Mouse (Mus musculus) MEL (cell line): ENCODE measurements at regions not wholly inside any gene's neighbourhood (a gene's known extent, or its start where the extent isn't known, plus 50 kb on each side); places are given as distances from the start of the nearest gene placed in this dataset.

Experiments used
- DNase-seq: peaks from one replicate; pipeline ENCODE4 v3.0.0; 2011; ENCODE audit warnings: low read depth, low spot score
- H3K27ac ChIP-seq: 2 replicates; pipeline ENCODE4 v1.5.1; 2012; ENCODE audit warnings: low read depth, mild to moderate bottlenecking, control low read depth, low read length, moderate library complexity; ENCODE audit not compliant: control insufficient read depth
- H3K27me3 ChIP-seq, 2 experiments: fragments of 150-350 bp in 1 of 2; sonication (generic) in 1 of 2; 2 replicates each; pipeline ENCODE4 v1.6.1; 2012; ENCODE audit warnings: low read length in 2 of 2, mild to moderate bottlenecking in 2 of 2, improper control_type of control experiment in 1 of 2, moderate library complexity in 1 of 2; ENCODE audit not compliant: insufficient read depth in 2 of 2, control insufficient read depth in 1 of 2
- H3K36me3 ChIP-seq, 2 experiments: 2 replicates each; pipeline ENCODE4 v1.6.1; 2012 to 2014; ENCODE audit warnings: low read length in 2 of 2, improper control_type of control experiment in 1 of 2, inconsistent platforms in 1 of 2, mild to moderate bottlenecking in 1 of 2; ENCODE audit not compliant: insufficient read depth in 2 of 2, control insufficient read depth in 1 of 2
- H3K4me1 ChIP-seq, 2 experiments: fragments of 150-350 bp in 1 of 2; sonication (generic) in 1 of 2; 2 replicates each; pipeline ENCODE4 v1.6.1; 2012; ENCODE audit warnings: low read length in 2 of 2, improper control_type of control experiment in 1 of 2, mild to moderate bottlenecking in 1 of 2; ENCODE audit not compliant: insufficient read depth in 2 of 2, control insufficient read depth in 1 of 2
- H3K4me3 ChIP-seq, 2 experiments: fragments of 150-350 bp in 1 of 2; sonication (generic) in 1 of 2; 2 replicates each; pipeline ENCODE4 v1.5.1; 2012; ENCODE audit warnings: low read depth in 2 of 2, low read length in 2 of 2, mild to moderate bottlenecking in 2 of 2, moderate library complexity in 2 of 2, control low read depth in 1 of 2, improper control_type of control experiment in 1 of 2; ENCODE audit not compliant: control insufficient read depth in 1 of 2, insufficient read depth in 1 of 2
- H3K79me2 ChIP-seq: 2 replicates; pipeline ENCODE4 v1.6.1; 2012; ENCODE audit warnings: mild to moderate bottlenecking, low read length, moderate library complexity; ENCODE audit not compliant: control insufficient read depth, poor library complexity, insufficient read depth
- H3K9ac ChIP-seq: 2 replicates; pipeline ENCODE4 v1.6.1; 2012; ENCODE audit warnings: low read depth, mild to moderate bottlenecking, control low read depth, low read length, moderate library complexity; ENCODE audit not compliant: control insufficient read depth, poor library complexity, severe bottlenecking
- H3K9me3 ChIP-seq: fragments of 150-350 bp; sonication (generic); replicated peaks from 2 replicates; pipeline ENCODE4 v1.6.1; 2012; ENCODE audit warnings: mild to moderate bottlenecking, low read length, improper control_type of control experiment, moderate library complexity; ENCODE audit not compliant: insufficient read depth
- CHD2 ChIP-seq: IDR thresholded peaks from 2 replicates; pipeline ENCODE4 v1.6.1; 2011; ENCODE audit warnings: low read length, improper control_type of control experiment
- CTCF ChIP-seq, 3 experiments: IDR thresholded peaks in 2 of 3; conservative IDR thresholded peaks in 1 of 3; 2 replicates each; pipeline ENCODE4 v1.5.1; 2011 to 2012; ENCODE audit warnings: low read length in 3 of 3, low read depth in 2 of 3, mild to moderate bottlenecking in 2 of 3, improper control_type of control experiment in 1 of 3, inconsistent platforms in 1 of 3, mixed read lengths in 1 of 3, moderate library complexity in 1 of 3; ENCODE audit not compliant: control insufficient read depth in 1 of 3, insufficient read depth in 1 of 3, poor library complexity in 1 of 3, severe bottlenecking in 1 of 3
- E2F4 ChIP-seq: IDR thresholded peaks from 2 replicates; pipeline ENCODE4 v1.6.1; 2011; ENCODE audit warnings: low read depth, low read length, improper control_type of control experiment, borderline replicate concordance
- ELF1 ChIP-seq: IDR thresholded peaks from 2 replicates; pipeline ENCODE4 v1.6.1; 2014; ENCODE audit warnings: low read depth, mild to moderate bottlenecking, inconsistent platforms, low read length, improper control_type of control experiment, moderate library complexity
- EP300 ChIP-seq, 2 experiments: IDR thresholded peaks; 2 replicates each; pipeline ENCODE4 v1.6.1; 2011; ENCODE audit warnings: improper control_type of control experiment in 2 of 2, low read length in 2 of 2, low read depth in 1 of 2, mild to moderate bottlenecking in 1 of 2
- ETS1 ChIP-seq: IDR thresholded peaks from 2 replicates; pipeline ENCODE4 v1.6.1; 2012; ENCODE audit warnings: low read depth, mild to moderate bottlenecking, inconsistent platforms, low read length, improper control_type of control experiment, moderate library complexity
- GABPA ChIP-seq: IDR thresholded peaks from 2 replicates; pipeline ENCODE4 v1.6.1; 2012; ENCODE audit warnings: low read depth, mild to moderate bottlenecking, inconsistent platforms, low read length, improper control_type of control experiment, moderate library complexity
- KAT2A ChIP-seq: conservative IDR thresholded peaks from 2 replicates; pipeline ENCODE4 v1.6.1; 2012; ENCODE audit warnings: low read depth, low read length, improper control_type of control experiment, inconsistent platforms
- MAZ ChIP-seq: IDR thresholded peaks from 2 replicates; pipeline ENCODE4 v1.6.1; 2012; ENCODE audit warnings: low read depth, mild to moderate bottlenecking, inconsistent platforms, low read length, improper control_type of control experiment
- MXI1 ChIP-seq: IDR thresholded peaks from 2 replicates; pipeline ENCODE4 v1.6.1; 2011; ENCODE audit warnings: mild to moderate bottlenecking, low read depth, low read length, improper control_type of control experiment
- MYC ChIP-seq: IDR thresholded peaks from 2 replicates; pipeline ENCODE4 v1.6.1; 2011; ENCODE audit warnings: low read depth, mild to moderate bottlenecking, low read length, improper control_type of control experiment, moderate library complexity
- NRF1 ChIP-seq: IDR thresholded peaks from 2 replicates; pipeline ENCODE4 v1.6.1; 2014; ENCODE audit warnings: low read depth, mild to moderate bottlenecking, inconsistent platforms, low read length, improper control_type of control experiment, moderate library complexity; ENCODE audit not compliant: poor library complexity, insufficient read depth, severe bottlenecking
- POLR2A ChIP-seq, 2 experiments: IDR thresholded peaks; 2 replicates each; pipeline ENCODE4 v1.6.1; 2011 to 2012; ENCODE audit warnings: low read length in 2 of 2, mild to moderate bottlenecking in 2 of 2, control low read depth in 1 of 2, improper control_type of control experiment in 1 of 2, low read depth in 1 of 2, moderate library complexity in 1 of 2; ENCODE audit not compliant: control insufficient read depth in 1 of 2, insufficient read depth in 1 of 2, poor library complexity in 1 of 2
- POLR2AphosphoS5 ChIP-seq: IDR thresholded peaks from 2 replicates; pipeline ENCODE4 v1.6.1; 2012; ENCODE audit warnings: low read depth, borderline replicate concordance, mild to moderate bottlenecking, inconsistent platforms, low read length, moderate library complexity, mixed read lengths
- RAD21 ChIP-seq: IDR thresholded peaks from 2 replicates; pipeline ENCODE4 v1.6.1; 2011; ENCODE audit warnings: mild to moderate bottlenecking, low read depth, low read length, improper control_type of control experiment
- RCOR1 ChIP-seq: IDR thresholded peaks from 2 replicates; pipeline ENCODE4 v1.6.1; 2012; ENCODE audit warnings: low read depth, mild to moderate bottlenecking, inconsistent platforms, low read length, improper control_type of control experiment
- SMC3 ChIP-seq: IDR thresholded peaks from 2 replicates; pipeline ENCODE4 v1.6.1; 2011; ENCODE audit warnings: low read depth, low read length, improper control_type of control experiment
- TAL1 ChIP-seq: IDR thresholded peaks from 2 replicates; pipeline ENCODE4 v1.6.1; 2012; ENCODE audit warnings: mild to moderate bottlenecking, inconsistent platforms, low read length, moderate library complexity, mixed read lengths
- TBP ChIP-seq: IDR thresholded peaks from 2 replicates; pipeline ENCODE4 v1.8.0; 2011; ENCODE audit warnings: low read depth, low read length, improper control_type of control experiment
- USF1 ChIP-seq: IDR thresholded peaks from 2 replicates; pipeline ENCODE4 v1.6.1; 2014; ENCODE audit warnings: low read depth, mild to moderate bottlenecking, inconsistent platforms, low read length, improper control_type of control experiment, moderate library complexity
- ZC3H11A ChIP-seq: IDR thresholded peaks from 2 replicates; pipeline ENCODE4 v1.6.1; 2012; ENCODE audit warnings: low read depth, mild to moderate bottlenecking, inconsistent platforms, low read length, improper control_type of control experiment
- ZKSCAN1 ChIP-seq: IDR thresholded peaks from 2 replicates; pipeline ENCODE4 v1.6.1; 2012; ENCODE audit warnings: low read depth, mild to moderate bottlenecking, inconsistent platforms, low read length, improper control_type of control experiment, moderate library complexity
- ZMIZ1 ChIP-seq: IDR thresholded peaks from 2 replicates; pipeline ENCODE4 v1.6.1; 2012; ENCODE audit warnings: low read depth, mild to moderate bottlenecking, inconsistent platforms, low read length, improper control_type of control experiment, moderate library complexity

DNA sequence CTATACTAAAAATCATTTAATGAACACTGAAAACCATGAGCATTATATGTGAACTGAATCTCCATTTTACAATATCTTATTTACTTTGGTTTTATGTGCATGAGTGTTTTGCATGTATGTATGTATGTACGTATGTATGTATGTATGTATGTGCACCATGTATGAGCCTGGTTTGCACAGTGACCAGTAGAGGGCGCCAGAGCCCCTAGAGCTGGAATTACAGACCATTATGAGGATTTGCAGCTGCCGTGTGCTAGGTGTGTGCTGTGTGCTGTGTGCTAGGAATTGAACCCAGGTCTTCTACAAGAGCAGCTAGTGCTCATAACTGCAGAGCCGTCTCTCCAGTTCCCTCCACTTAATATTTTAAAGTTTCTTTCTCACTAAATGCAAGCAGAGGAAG is 147.5 kb upstream of the Gm6657 start:
- no peak overlapping the region for H3K9ac ChIP-seq
- H3K9me3 ChIP-seq = no peaks in the 10 kb centered on the region
- H3K27me3 ChIP-seq = peaks cover 0 to 5% of the 10 kb centered on the region in 2 experiments; a peak in 2 of 4 replicates
- no peak overlapping the region for H3K27ac ChIP-seq
- peak; percentile 13 for TF ChIP-seq RAD21
- TF ChIP-seq KAT2A = no peak
- no peak for TF ChIP-seq ZMIZ1
- peak; percentile 35 to 48 (median 40) for TF ChIP-seq CTCF (IDR thresholded peaks at IDR 0.05 in 2 of 3, conservative IDR thresholded peaks at IDR 0.05 in 1 of 3; ENCODE audit: control insufficient read depth in 1 of 3, insufficient read depth in 1 of 3, low read depth in 2 of 3, low read length in 3 of 3, poor library complexity in 1 of 3, severe bottlenecking in 1 of 3)
- DNase-seq = peak; percentile 21
- H3K4me1 ChIP-seq = no peaks in the 10 kb centered on the region
- H3K4me3 ChIP-seq = no peak overlapping the region
- no peaks in the 10 kb centered on the region for H3K79me2 ChIP-seq
- no peaks in the 10 kb centered on the region for H3K36me3 ChIP-seq

DNA sequence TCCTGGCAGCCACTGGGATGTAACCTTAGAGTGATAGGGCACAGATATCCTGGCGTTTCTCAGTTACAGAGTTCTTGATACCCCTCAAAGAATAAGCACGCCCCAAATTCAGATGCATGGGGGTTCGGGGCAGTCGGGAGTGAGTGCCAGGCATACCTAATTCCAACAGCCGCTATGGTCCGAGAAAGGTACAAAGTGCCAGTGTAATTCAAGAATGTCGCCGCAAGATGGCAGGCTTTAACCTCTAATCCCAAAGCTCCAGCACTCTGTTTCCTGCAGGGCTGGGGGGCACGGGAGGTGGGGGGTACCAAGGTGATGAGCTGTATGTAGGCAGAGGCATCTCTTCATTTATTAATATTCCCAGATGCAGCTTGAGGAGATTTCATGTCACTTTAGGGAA is 138.1 kb upstream of the Gm6657 start:
- peak; percentile 53 for DNase-seq
- no peaks in the 10 kb centered on the region for H3K4me1 ChIP-seq
- no peak for TF ChIP-seq MYC
- no peak for TF ChIP-seq ELF1
- TF ChIP-seq ETS1 = no peak
- no peak for TF ChIP-seq GABPA
- TF ChIP-seq MXI1 = no peak
- no peak for TF ChIP-seq USF1
- no peak for TF ChIP-seq NRF1
- no peak for TF ChIP-seq EP300 (IDR thresholded peaks at IDR 0.05; ENCODE audit: low read depth in 1 of 2, low read length in 2 of 2)
- peak; percentile 60 to 78 (median 75) for TF ChIP-seq CTCF (IDR thresholded peaks at IDR 0.05 in 2 of 3, conservative IDR thresholded peaks at IDR 0.05 in 1 of 3; ENCODE audit: control insufficient read depth in 1 of 3, insufficient read depth in 1 of 3, low read depth in 2 of 3, low read length in 3 of 3, poor library complexity in 1 of 3, severe bottlenecking in 1 of 3)
- no peak for TF ChIP-seq POLR2A (IDR thresholded peaks at IDR 0.05; ENCODE audit: control insufficient read depth in 1 of 2, insufficient read depth in 1 of 2, low read depth in 1 of 2, low read length in 2 of 2, poor library complexity in 1 of 2)
- TF ChIP-seq CHD2 = no peak
- no peak for TF ChIP-seq RCOR1
- TF ChIP-seq E2F4 = no peak
- no peak for TF ChIP-seq POLR2AphosphoS5
- no peak for TF ChIP-seq TBP
- TF ChIP-seq ZC3H11A = peak; percentile 75
- TF ChIP-seq TAL1 = no peak
- TF ChIP-seq SMC3 = peak; percentile 79
- TF ChIP-seq RAD21 = peak; percentile 91
- TF ChIP-seq MAZ = 0 out of 2 replicates have a peak, but pooled peaks have one; percentile 34
- no peak for TF ChIP-seq ZKSCAN1
- TF ChIP-seq, all 39 proteins: peak for 5

More for the DNA sequence above, 138.1 kb upstream of the Gm6657 start:
- H3K4me3 ChIP-seq = no peak overlapping the region
- no peaks in the 10 kb centered on the region; a peak in 1 of 4 replicates for H3K27me3 ChIP-seq
- no peak overlapping the region for H3K9ac ChIP-seq
- H3K27ac ChIP-seq = no peak overlapping the region
- H3K79me2 ChIP-seq = no peaks in the 10 kb centered on the region
- no peaks in the 10 kb centered on the region for H3K9me3 ChIP-seq
- H3K36me3 ChIP-seq = no peaks in the 10 kb centered on the region
